Mouse (Mus musculus) hindbrain, embryonic 16.5 days (tissue): ENCODE data around the gene Tm7sf3. TPM values are rescaled to one million over a fixed set of nuclear protein-coding genes. Genes with fewer than 3 reads are reported as not detected.

Experiments used
- ATAC-seq: fragments of 200-750 bp; cut with Nextera tagmentation; 2 replicates; pipeline ENCODE4 v1.8.0; 2017; ENCODE audit warnings: moderate TSS enrichment, moderate library complexity
- H3K27ac ChIP-seq: fragments of 300-500 bp; sonication (generic); 2 replicates; pipeline ENCODE4 v1.5.1; 2014; ENCODE audit warnings: low read depth, mild to moderate bottlenecking, control low read depth, low read length, moderate library complexity
- H3K27me3 ChIP-seq: fragments of 300-500 bp; sonication (generic); replicated peaks from 2 replicates; pipeline ENCODE4 v1.6.1; 2014; ENCODE audit warnings: low read length; ENCODE audit not compliant: control insufficient read depth, insufficient read depth
- H3K36me3 ChIP-seq: fragments of 300-500 bp; sonication (generic); 2 replicates; pipeline ENCODE4 v1.6.1; 2014; ENCODE audit warnings: mild to moderate bottlenecking, low read length, moderate library complexity, mixed read lengths; ENCODE audit not compliant: control insufficient read depth, insufficient read depth
- H3K4me1 ChIP-seq: fragments of 300-500 bp; sonication (generic); 2 replicates; pipeline ENCODE4 v1.6.1; 2014; ENCODE audit warnings: low read depth, low read length; ENCODE audit not compliant: control insufficient read depth, insufficient read depth
- H3K4me2 ChIP-seq: fragments of 300-500 bp; sonication (generic); 2 replicates; pipeline ENCODE4 v1.6.1; 2014; ENCODE audit warnings: mild to moderate bottlenecking, low read length, control low read depth, moderate library complexity
- H3K4me3 ChIP-seq: fragments of 300-500 bp; sonication (generic); 2 replicates; pipeline ENCODE4 v1.5.1; 2014; ENCODE audit warnings: mild to moderate bottlenecking, low read length, control low read depth, moderate library complexity
- H3K9ac ChIP-seq: fragments of 300-500 bp; sonication (generic); 2 replicates; pipeline ENCODE4 v1.6.1; 2014; ENCODE audit warnings: low read depth, mild to moderate bottlenecking, control low read depth, low read length, moderate library complexity
- H3K9me3 ChIP-seq: fragments of 300-500 bp; sonication (generic); 2 replicates; pipeline ENCODE4 v1.6.1; 2014; ENCODE audit warnings: mild to moderate bottlenecking, low read length, moderate library complexity; ENCODE audit not compliant: control insufficient read depth
- WGBS: fragments of 180-500 bp; shearing (Covaris S2); extraction: QIAGEN DNeasy Blood & Tissue Kit; methylation state at CpG from one replicate; pipeline ENCODE4 v1.1.7; 2014; 5-methylcytosine and 5-hydroxymethylcytosine counted together
- polyA plus RNA-seq: library from polyadenylated mRNA; unstranded; fragments of >200 nt; fragmentation: Nextera tagmentation; extraction: Ambion mirVana; gene quantifications from 2 replicates; pipeline ENCODE4 v1.2.1, GENCODE M21; 2015

The Tm7sf3 gene
- polyA plus RNA-seq, 1 experiment from 2014 or later: 35.5 TPM

- no peak overlapping the region for H3K27ac ChIP-seq
- H3K4me3 ChIP-seq: no peak overlapping the region
- H3K4me2 ChIP-seq: no peak overlapping the region
- no peak overlapping the region for H3K9ac ChIP-seq
- no peaks in the 10 kb centered on the region for H3K9me3 ChIP-seq
- peaks cover 10% of the 10 kb centered on the region for H3K4me1 ChIP-seq
- ATAC-seq: no peak
- no peaks in the 10 kb centered on the region for H3K27me3 ChIP-seq
- no peaks in the 10 kb centered on the region for H3K36me3 ChIP-seq
- WGBS: 89% methylated on average over 4 of the region's 4 CpGs
Observed at GRCm38 (mm10) chr6:146630961-146631360, 11.7 kb downstream of the Tm7sf3 start.

GRCm38 (mm10) chr6:146629781-146630756 is 12.6 kb downstream of the Tm7sf3 start:
- no peak for ATAC-seq
- no peaks in the 10 kb centered on the region for H3K27me3 ChIP-seq
- no peak overlapping the region for H3K4me2 ChIP-seq
- 82% methylated on average over 9 of the region's 9 CpGs for WGBS
- H3K9me3 ChIP-seq: no peaks in the 10 kb centered on the region
- H3K4me3 ChIP-seq: no peak overlapping the region
- no peak overlapping the region for H3K9ac ChIP-seq
- peaks cover 10% of the 10 kb centered on the region for H3K4me1 ChIP-seq
- H3K27ac ChIP-seq: no peak overlapping the region
- H3K36me3 ChIP-seq: no peaks in the 10 kb centered on the region

- no peak overlapping the region for H3K4me3 ChIP-seq
- H3K9me3 ChIP-seq: no peaks in the 10 kb centered on the region
- H3K9ac ChIP-seq: no peak overlapping the region
- H3K36me3 ChIP-seq: peaks cover 2% of the 10 kb centered on the region; the same call in 1 of the 2 replicates
- H3K27me3 ChIP-seq: no peaks in the 10 kb centered on the region
- no peak overlapping the region for H3K4me2 ChIP-seq
- peaks cover 8% of the 10 kb centered on the region for H3K4me1 ChIP-seq
- peak; percentile 43; the same call in 1 of the 2 replicates for ATAC-seq
- WGBS: 44% methylated on average over 2 of the region's 3 CpGs
- H3K27ac ChIP-seq: no peak overlapping the region
Observed at GRCm38 (mm10) chr6:146628123-146628522, 14.5 kb downstream of the Tm7sf3 start.

GRCm38 (mm10) chr6:146616670-146617069 is 26.0 kb downstream of the Tm7sf3 start:
- Histone ChIP-seq H3K9ac (no peak overlapping the region), H3K4me3 (no peak overlapping the region), H3K36me3 (peaks cover 35% of the 10 kb centered on the region; the same call in 1 of the 2 replicates), H3K9me3 (no peaks in the 10 kb centered on the region), H3K27me3 (no peaks in the 10 kb centered on the region), H3K4me2 (no peak overlapping the region), H3K4me1 (no peaks in the 10 kb centered on the region), H3K27ac (no peak overlapping the region)
- ATAC-seq: no peak
- 84% methylated on average over 2 of the region's 2 CpGs for WGBS

GRCm38 (mm10) chr6:146615891-146616290 is 26.7 kb downstream of the Tm7sf3 start:
- H3K4me2 ChIP-seq: no peak overlapping the region

GRCm38 (mm10) chr6:146614541-146614940 is 28.1 kb downstream of the Tm7sf3 start:
- H3K4me3 ChIP-seq: no peak overlapping the region
- no peak overlapping the region for H3K27ac ChIP-seq
- H3K4me2 ChIP-seq: no peak overlapping the region
- no peak overlapping the region for H3K9ac ChIP-seq
- no peaks in the 10 kb centered on the region for H3K9me3 ChIP-seq
- peaks cover 36% of the 10 kb centered on the region for H3K36me3 ChIP-seq
- ATAC-seq: no peak
- H3K27me3 ChIP-seq: no peaks in the 10 kb centered on the region
- 95% methylated on average over 5 of the region's 5 CpGs for WGBS
- H3K4me1 ChIP-seq: no peaks in the 10 kb centered on the region

More at GRCm38 (mm10) chr6:146615891-146616290, 26.7 kb downstream of the Tm7sf3 start:
- Histone ChIP-seq H3K36me3 (peaks cover 35% of the 10 kb centered on the region; the same call in 1 of the 2 replicates), H3K4me1 (no peaks in the 10 kb centered on the region), H3K9ac (no peak overlapping the region), H3K27ac (no peak overlapping the region), H3K27me3 (no peaks in the 10 kb centered on the region), H3K4me3 (no peak overlapping the region), H3K9me3 (no peaks in the 10 kb centered on the region)
- 95% methylated on average over 8 of the region's 8 CpGs for WGBS
- ATAC-seq: no peak

- Histone ChIP-seq H3K27ac (no peak overlapping the region), H3K9me3 (no peaks in the 10 kb centered on the region), H3K27me3 (no peaks in the 10 kb centered on the region), H3K9ac (no peak overlapping the region), H3K4me2 (no peak overlapping the region), H3K4me3 (no peak overlapping the region), H3K36me3 (peaks cover 40% of the 10 kb centered on the region), H3K4me1 (no peaks in the 10 kb centered on the region)
- ATAC-seq: no peak
- WGBS: 94% methylated on average over 5 of the region's 5 CpGs
Observed at GRCm38 (mm10) chr6:146613907-146614306, 28.7 kb downstream of the Tm7sf3 start.

- no peak overlapping the region for H3K4me2 ChIP-seq
- H3K9ac ChIP-seq: no peak overlapping the region
- H3K36me3 ChIP-seq: peaks cover 37% of the 10 kb centered on the region
- no peaks in the 10 kb centered on the region for H3K27me3 ChIP-seq
- ATAC-seq: no peak
- H3K27ac ChIP-seq: no peak overlapping the region
- H3K9me3 ChIP-seq: no peaks in the 10 kb centered on the region
- 91% methylated on average over 5 of the region's 5 CpGs for WGBS
- H3K4me3 ChIP-seq: no peak overlapping the region
- H3K4me1 ChIP-seq: no peaks in the 10 kb centered on the region
Observed at GRCm38 (mm10) chr6:146612736-146613135, 29.9 kb downstream of the Tm7sf3 start.

- Histone ChIP-seq H3K27me3 (no peaks in the 10 kb centered on the region), H3K4me3 (no peak overlapping the region), H3K4me1 (no peaks in the 10 kb centered on the region), H3K4me2 (no peak overlapping the region), H3K36me3 (peaks cover 36% of the 10 kb centered on the region), H3K27ac (no peak overlapping the region), H3K9ac (no peak overlapping the region), H3K9me3 (no peaks in the 10 kb centered on the region)
- 93% methylated on average over 7 of the region's 7 CpGs for WGBS
- ATAC-seq: no peak
Observed at GRCm38 (mm10) chr6:146611897-146612296, 30.7 kb downstream of the Tm7sf3 start.
